Mouse (Mus musculus): ENCODE measurements at regions not wholly inside any gene's neighbourhood (a gene's known extent, or its start where the extent isn't known, plus 50 kb on each side); places are given as distances from the start of the nearest gene placed in this dataset.

DNA sequence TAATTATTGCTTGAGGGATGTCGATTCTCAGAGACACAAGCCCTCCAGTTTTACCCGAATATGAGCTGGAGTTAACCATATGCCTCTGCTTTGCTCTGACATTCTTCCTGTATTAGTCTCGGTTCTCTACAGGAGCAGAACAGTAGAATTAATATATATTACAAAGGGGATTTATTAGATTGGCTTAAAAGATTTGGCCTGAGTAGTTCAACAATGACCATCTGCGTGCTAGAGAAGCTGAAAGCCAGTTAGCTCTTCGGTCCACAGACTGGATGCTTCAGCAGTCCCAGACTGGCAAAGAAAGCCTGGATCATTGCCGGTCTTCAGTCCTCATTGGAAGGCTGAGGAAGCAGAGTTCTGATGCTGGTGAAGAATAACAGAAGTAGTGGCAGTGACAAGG lies 100.4 kb upstream of the Gm9747 start:
- TF ChIP-seq MAZ (IDR thresholded peaks at IDR 0.05; ENCODE audit: low read depth, low read length): no peak
- TF ChIP-seq ZNF384 (IDR thresholded peaks at IDR 0.05; ENCODE audit: low read depth, low read length): no peak
- no peak for TF ChIP-seq IRF4 (IDR thresholded peaks at IDR 0.05; ENCODE audit: low read depth, low read length)
- TF ChIP-seq MAX (IDR thresholded peaks at IDR 0.05; ENCODE audit: low read length): no peak
- no peak for TF ChIP-seq BHLHE40 (IDR thresholded peaks at IDR 0.05; ENCODE audit: low read depth, low read length)
- no peak for TF ChIP-seq NRF1 (IDR thresholded peaks at IDR 0.05; ENCODE audit: low read depth, low read length)
- no peak for TF ChIP-seq MXI1 (IDR thresholded peaks at IDR 0.05; ENCODE audit: low read depth, low read length)
- no peak for TF ChIP-seq CHD1 (IDR thresholded peaks at IDR 0.05; ENCODE audit: low read depth, low read length)
- no peak for TF ChIP-seq HCFC1 (IDR thresholded peaks at IDR 0.05; ENCODE audit: low read depth, low read length)
- TF ChIP-seq EP300 (IDR thresholded peaks at IDR 0.05; ENCODE audit: low read length): no peak
- TF ChIP-seq MYC (IDR thresholded peaks at IDR 0.05; ENCODE audit: low read depth, low read length): no peak
- no peak for TF ChIP-seq ZKSCAN1 (IDR thresholded peaks at IDR 0.05; ENCODE audit: borderline replicate concordance, low read depth, low read length)
- TF ChIP-seq ELF1 (IDR thresholded peaks at IDR 0.05; ENCODE audit: low read depth, low read length): no peak
- TF ChIP-seq ZMIZ1 (IDR thresholded peaks at IDR 0.05; ENCODE audit: low read depth, low read length): no peak
- DNase-seq (ENCODE audit: extremely low read depth): no peak
- Histone ChIP-seq H3K4me1 (ENCODE audit: control insufficient read depth in 1 of 2, insufficient read depth in 2 of 2) (no peaks in the 10 kb centered on the region), H3K9me3 (replicated peaks; ENCODE audit: low read length) (no peaks in the 10 kb centered on the region), H3K9ac (ENCODE audit: insufficient read depth, low read depth) (no peak overlapping the region), H3K27ac (ENCODE audit: insufficient read depth, low read depth) (no peak overlapping the region), H3K4me3 (replicated peaks in 1 of 3; ENCODE audit: low read depth in 2 of 3, low read length in 2 of 3, poor library complexity in 1 of 3) (no peak overlapping the region), H3K4me2 (ENCODE audit: insufficient read depth, low read depth, poor library complexity, severe bottlenecking) (no peak overlapping the region), H3K27me3 (replicated peaks) (no peaks in the 10 kb centered on the region), H3K36me3 (replicated peaks in 1 of 2; ENCODE audit: control insufficient read depth in 1 of 2, insufficient read depth in 1 of 2, low read length in 1 of 2) (no peaks in the 10 kb centered on the region), H3K79me2 (replicated peaks; ENCODE audit: control insufficient read depth, extremely low read depth, insufficient read depth, poor library complexity, severe bottlenecking) (no peaks in the 10 kb centered on the region)
- in situ Hi-C loops (cut with MboI; ENCODE audit: low pct_ligation_motif_present, low pct_unique_long_range_greater_than_20kb, low sequenced_read_pairs) (no loop called here), dilution Hi-C loops (cut with MboI; ENCODE audit: extremely low pct_ligation_motif_present, extremely low pct_unique_long_range_greater_than_20kb, low sequenced_read_pairs) (no loop called here)

DNA sequence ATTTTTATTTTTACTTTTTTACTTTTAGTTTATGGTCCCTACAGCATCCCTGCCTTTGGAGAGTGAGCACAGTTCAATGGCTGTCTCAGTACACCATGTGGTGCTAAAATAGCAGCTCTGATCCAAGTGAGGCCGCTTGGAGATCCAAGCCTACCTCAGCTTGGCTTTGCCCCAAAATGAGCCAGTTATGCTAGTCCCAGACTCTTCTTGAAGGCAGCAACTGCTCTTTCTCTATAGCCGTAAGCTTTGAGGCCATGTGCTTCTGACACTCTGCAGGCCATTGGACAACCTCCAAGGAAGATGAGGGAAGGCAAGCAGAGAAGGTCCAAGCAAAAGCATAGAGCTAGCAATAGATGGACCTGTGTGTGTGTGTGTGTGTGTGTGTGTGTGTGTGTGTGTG lies 98.0 kb upstream of the Gm9747 start:
- in situ Hi-C loops (cut with MboI; ENCODE audit: low pct_ligation_motif_present, low pct_unique_long_range_greater_than_20kb, low sequenced_read_pairs): no loop called here
- dilution Hi-C loops (cut with MboI; ENCODE audit: extremely low pct_ligation_motif_present, extremely low pct_unique_long_range_greater_than_20kb, low sequenced_read_pairs): no loop called here
- DNase-seq (ENCODE audit: extremely low read depth): no peak
- Histone ChIP-seq H3K36me3 (replicated peaks in 1 of 2; ENCODE audit: control insufficient read depth in 1 of 2, insufficient read depth in 1 of 2, low read length in 1 of 2) (no peaks in the 10 kb centered on the region), H3K9me3 (replicated peaks; ENCODE audit: low read length) (no peaks in the 10 kb centered on the region), H3K4me2 (ENCODE audit: insufficient read depth, low read depth, poor library complexity, severe bottlenecking) (no peak overlapping the region), H3K4me3 (replicated peaks in 1 of 3; ENCODE audit: low read depth in 2 of 3, low read length in 2 of 3, poor library complexity in 1 of 3) (no peak overlapping the region), H3K27me3 (replicated peaks) (no peaks in the 10 kb centered on the region), H3K79me2 (replicated peaks; ENCODE audit: control insufficient read depth, extremely low read depth, insufficient read depth, poor library complexity, severe bottlenecking) (no peaks in the 10 kb centered on the region), H3K27ac (ENCODE audit: insufficient read depth, low read depth) (no peak overlapping the region), H3K9ac (ENCODE audit: insufficient read depth, low read depth) (no peak overlapping the region), H3K4me1 (ENCODE audit: control insufficient read depth in 1 of 2, insufficient read depth in 2 of 2) (no peaks in the 10 kb centered on the region)
- no peak for TF ChIP-seq GABPA (IDR thresholded peaks at IDR 0.05; ENCODE audit: insufficient replicate concordance, low read depth, low read length)
- TF ChIP-seq BHLHE40 (IDR thresholded peaks at IDR 0.05; ENCODE audit: low read depth, low read length): no peak
- no peak for TF ChIP-seq MYC (IDR thresholded peaks at IDR 0.05; ENCODE audit: low read depth, low read length)
- no peak for TF ChIP-seq UBTF (IDR thresholded peaks at IDR 0.05; ENCODE audit: low read depth, low read length)
- TF ChIP-seq MAFK (IDR thresholded peaks at IDR 0.05; ENCODE audit: insufficient replicate concordance, low read length): no peak
- TF ChIP-seq EP300 (IDR thresholded peaks at IDR 0.05; ENCODE audit: low read length): no peak
- TF ChIP-seq MAZ (IDR thresholded peaks at IDR 0.05; ENCODE audit: low read depth, low read length): no peak
- no peak for TF ChIP-seq ZC3H11A (IDR thresholded peaks at IDR 0.05; ENCODE audit: low read depth, low read length)
- no peak for TF ChIP-seq ZMIZ1 (IDR thresholded peaks at IDR 0.05; ENCODE audit: low read depth, low read length)
- TF ChIP-seq TCF12 (IDR thresholded peaks at IDR 0.05; ENCODE audit: low read depth, low read length): no peak
- TF ChIP-seq CHD1 (IDR thresholded peaks at IDR 0.05; ENCODE audit: low read depth, low read length): no peak
- no peak for TF ChIP-seq KAT2A (IDR thresholded peaks at IDR 0.05; ENCODE audit: insufficient replicate concordance, low read length)
- TF ChIP-seq USF1 (IDR thresholded peaks at IDR 0.05; ENCODE audit: low read depth, low read length): no peak
- no peak for TF ChIP-seq SIN3A (IDR thresholded peaks at IDR 0.05; ENCODE audit: low read length)
- no peak for TF ChIP-seq RAD21 (IDR thresholded peaks at IDR 0.05; ENCODE audit: low read depth, low read length)
- TF ChIP-seq ZKSCAN1 (IDR thresholded peaks at IDR 0.05; ENCODE audit: borderline replicate concordance, low read depth, low read length): no peak
- TF ChIP-seq MXI1 (IDR thresholded peaks at IDR 0.05; ENCODE audit: low read depth, low read length): no peak
- TF ChIP-seq PAX5 (IDR thresholded peaks at IDR 0.05; ENCODE audit: low read length): no peak
- TF ChIP-seq POLR2A (IDR thresholded peaks at IDR 0.05; ENCODE audit: low read depth, low read length): no peak

Data from CH12.LX (cell line).